Mouse (Mus musculus): ENCODE measurements at regions not wholly inside any gene's neighbourhood (a gene's known extent, or its start where the extent isn't known, plus 50 kb on each side); places are given as distances from the start of the nearest gene placed in this dataset.

GRCm38 (mm10) chr7:67817556-67817955 lies 58.0 kb upstream of the Synm start:
- DNase-seq (ENCODE audit: low spot score): no peak

DNA sequence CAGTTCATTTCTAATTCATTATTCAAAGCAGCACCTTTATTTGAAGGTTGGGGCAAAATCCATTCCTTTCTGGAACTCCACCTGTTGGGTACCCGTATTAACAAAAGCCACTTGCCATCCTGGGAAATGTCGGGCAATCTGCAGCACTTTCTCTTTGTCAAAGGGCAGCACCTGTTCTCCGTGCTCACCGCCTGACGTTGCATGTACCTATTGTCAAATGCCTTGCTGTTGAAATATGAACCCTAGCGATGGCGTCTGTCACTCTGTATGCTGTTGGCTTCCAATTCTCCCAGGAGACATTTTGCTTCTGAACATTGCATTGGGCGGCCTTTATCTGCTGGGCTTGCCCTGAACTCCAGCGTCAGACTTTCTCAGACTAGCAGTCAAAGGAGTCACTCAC lies 55.3 kb upstream of the Synm start:
- no peak for DNase-seq (ENCODE audit: low spot score)

Measured in urinary bladder, adult 2 months (tissue).